ENCODE assay signal across 16 mouse cellular contexts in genomic region chr10:126920220-126920619, GRCm38 (mm10). TPM values are rescaled to one million over a fixed set of nuclear protein-coding genes. Genes with fewer than 3 reads are reported as not detected.
DNase-seq lines count a peak whose midpoint lies in the region; ATAC-seq and TF ChIP-seq lines count a peak whose summit lies in the region.
"Had no signal": no experiment of that assay in that cellular context is flagged by ENCODE, and none has a peak within 500 bp of the region (broad histone marks: within the 10 kb centered on the region; RNA-seq: fewer than 3 reads in every experiment).

No protein-coding gene starts in this region.

- TF ChIP-seq CTCF in intestine, postnatal 0 days (IDR thresholded peaks at IDR 0.05; ENCODE audit: low read depth), result peak; percentile 63
- peak; percentile 56 for TF ChIP-seq CTCF in lung, postnatal 0 days (IDR thresholded peaks at IDR 0.05)
- TF ChIP-seq CTCF in MEL (IDR thresholded peaks at IDR 0.05 in 2 of 3, conservative IDR thresholded peaks at IDR 0.05 in 1 of 3; ENCODE audit: control insufficient read depth in 1 of 3, insufficient read depth in 1 of 3, low read depth in 2 of 3, low read length in 3 of 3, poor library complexity in 1 of 3, severe bottlenecking in 1 of 3), result peak; percentile 24 to 43 (median 32); a peak in 5 of 6 replicates

- 0 out of 2 replicates have a peak, but pooled peaks cover 4% of the 10 kb centered on the region for H3K9me3 ChIP-seq in intestine, postnatal 0 days (ENCODE audit: control insufficient read depth)
- 0 out of 2 replicates have a peak, but pooled peaks cover 2% of the 10 kb centered on the region for H3K9me3 ChIP-seq in intestine, embryonic 15.5 days
- no peaks in the 10 kb centered on the region for H3K9me3 ChIP-seq in lung, postnatal 0 days (ENCODE audit: low read length)
- no peaks in the 10 kb centered on the region for H3K9me3 ChIP-seq in MEL (replicated peaks; ENCODE audit: insufficient read depth, low read length)

- H3K79me2 ChIP-seq in MEL (ENCODE audit: control insufficient read depth, insufficient read depth, low read length, poor library complexity), result no peaks in the 10 kb centered on the region

- TF ChIP-seq EP300 in lung, postnatal 0 days (IDR thresholded peaks at IDR 0.05), result no peak
- TF ChIP-seq EP300 in MEL (IDR thresholded peaks at IDR 0.05; ENCODE audit: low read depth in 1 of 2, low read length in 2 of 2), result no peak

- no peak overlapping the region for H3K27ac ChIP-seq in intestine, postnatal 0 days (ENCODE audit: low read depth, low read length)
- no peak overlapping the region for H3K27ac ChIP-seq in intestine, embryonic 15.5 days
- no peak overlapping the region for H3K27ac ChIP-seq in lung, postnatal 0 days (ENCODE audit: low read length)
- H3K27ac ChIP-seq in MEL (ENCODE audit: control insufficient read depth, low read depth, low read length), result no peak overlapping the region
- H3K27ac ChIP-seq: forebrain, embryonic 13.5 days; hindbrain, embryonic 14.5 days; limb, embryonic 12.5 days; stomach, embryonic 15.5 days had no signal

- H3K9ac ChIP-seq in intestine, postnatal 0 days (ENCODE audit: low read depth, low read length), result no peak overlapping the region
- H3K9ac ChIP-seq in intestine, embryonic 15.5 days, result no peak overlapping the region
- no peak overlapping the region for H3K9ac ChIP-seq in lung, postnatal 0 days (replicated peaks; ENCODE audit: low read depth)
- no peak overlapping the region for H3K9ac ChIP-seq in MEL (ENCODE audit: control insufficient read depth, low read depth, low read length, poor library complexity, severe bottlenecking)
- H3K9ac ChIP-seq: forebrain, embryonic 13.5 days; hindbrain, embryonic 14.5 days; limb, embryonic 12.5 days; stomach, embryonic 15.5 days had no signal

- H3K4me1 ChIP-seq in intestine, postnatal 0 days (replicated peaks; ENCODE audit: control insufficient read depth, insufficient read depth, low read length), result no peaks in the 10 kb centered on the region
- H3K4me1 ChIP-seq in intestine, embryonic 15.5 days (replicated peaks), result no peaks in the 10 kb centered on the region
- no peaks in the 10 kb centered on the region for H3K4me1 ChIP-seq in lung, postnatal 0 days (ENCODE audit: insufficient read depth, low read depth, low read length)
- H3K4me1 ChIP-seq in MEL (ENCODE audit: control insufficient read depth in 1 of 2, insufficient read depth in 2 of 2, low read length in 2 of 2), result no peaks in the 10 kb centered on the region
- H3K4me1 ChIP-seq: forebrain, embryonic 13.5 days; limb, embryonic 12.5 days; stomach, embryonic 15.5 days had no signal

- TF ChIP-seq RAD21 in MEL (IDR thresholded peaks at IDR 0.05; ENCODE audit: low read depth, low read length), result no peak

- H3K27me3 ChIP-seq in intestine, postnatal 0 days (replicated peaks; ENCODE audit: control insufficient read depth, insufficient read depth, low read length), result no peaks in the 10 kb centered on the region
- H3K27me3 ChIP-seq in intestine, embryonic 15.5 days (replicated peaks), result no peaks in the 10 kb centered on the region
- H3K27me3 ChIP-seq in lung, postnatal 0 days (replicated peaks; ENCODE audit: insufficient read depth, low read length), result no peaks in the 10 kb centered on the region
- no peaks in the 10 kb centered on the region for H3K27me3 ChIP-seq in MEL (ENCODE audit: control insufficient read depth in 1 of 2, insufficient read depth in 2 of 2, low read length in 2 of 2)
- H3K27me3 ChIP-seq: limb, embryonic 12.5 days; stomach, embryonic 15.5 days had no signal

- no peak for ATAC-seq in intestine, postnatal 0 days
- ATAC-seq in intestine, embryonic 15.5 days, result no peak
- ATAC-seq in lung, postnatal 0 days, result no peak
- 0 out of 2 replicates have a peak, but pooled peaks have one; percentile 18 for ATAC-seq in megakaryocyte-erythroid progenitor cell, adult 5-6 weeks (replicated peaks; ENCODE audit: low FRiP score, low TSS enrichment, poor library complexity, severe bottlenecking)

- H3K4me3 ChIP-seq in intestine, postnatal 0 days (ENCODE audit: low read depth, low read length), result no peak overlapping the region
- no peak overlapping the region for H3K4me3 ChIP-seq in intestine, embryonic 15.5 days (replicated peaks)
- H3K4me3 ChIP-seq in lung, postnatal 0 days (ENCODE audit: low read depth, low read length), result no peak overlapping the region
- no peak overlapping the region for H3K4me3 ChIP-seq in MEL (ENCODE audit: control insufficient read depth in 1 of 2, insufficient read depth in 1 of 2, low read depth in 2 of 2, low read length in 2 of 2)
- H3K4me3 ChIP-seq: forebrain, embryonic 13.5 days; limb, embryonic 12.5 days; stomach, embryonic 15.5 days had no signal

- no peak for TF ChIP-seq POLR2A in MEL (IDR thresholded peaks at IDR 0.05; ENCODE audit: control insufficient read depth in 1 of 2, insufficient read depth in 1 of 2, low read depth in 1 of 2, low read length in 2 of 2, poor library complexity in 1 of 2)

- 97% methylated on average over 3 of the region's 3 CpGs for WGBS in intestine, postnatal 0 days
- WGBS in intestine, embryonic 15.5 days, result 95% methylated on average over 3 of the region's 3 CpGs
- WGBS in lung, postnatal 0 days, result 97% methylated on average over 3 of the region's 3 CpGs

- no peak overlapping the region for H3K4me2 ChIP-seq in intestine, postnatal 0 days (replicated peaks; ENCODE audit: low read depth)
- no peak overlapping the region for H3K4me2 ChIP-seq in intestine, embryonic 15.5 days (replicated peaks)
- no peak overlapping the region for H3K4me2 ChIP-seq in lung, postnatal 0 days (replicated peaks; ENCODE audit: low read depth, low read length)
- H3K4me2 ChIP-seq: forebrain, embryonic 13.5 days; hindbrain, embryonic 14.5 days; limb, embryonic 12.5 days; stomach, embryonic 15.5 days had no signal

- no peak for DNase-seq in lung, postnatal 0 days (ENCODE audit: low spot score)
- no peak for DNase-seq in lung, postnatal 4 days
- DNase-seq in MEL (ENCODE audit: low read depth, low spot score), result peak; percentile 29
- no peak for DNase-seq in embryo, embryonic 10 days (ENCODE audit: low spot score)
- no peak for DNase-seq in T-cell, adult 2 months (ENCODE audit: low spot score)
- DNase-seq: cerebellum, adult 9-11 months; kidney, postnatal 10 days; lung, postnatal 14 days; right cerebral cortex, postnatal 14 days had no signal

- no peaks in the 10 kb centered on the region for H3K36me3 ChIP-seq in intestine, postnatal 0 days (ENCODE audit: control insufficient read depth, insufficient read depth)
- no peaks in the 10 kb centered on the region for H3K36me3 ChIP-seq in intestine, embryonic 15.5 days
- no peaks in the 10 kb centered on the region for H3K36me3 ChIP-seq in lung, postnatal 0 days (ENCODE audit: insufficient read depth, low read length)
- no peaks in the 10 kb centered on the region for H3K36me3 ChIP-seq in MEL (ENCODE audit: control insufficient read depth in 1 of 2, insufficient read depth in 2 of 2, low read length in 2 of 2)
- H3K36me3 ChIP-seq: limb, embryonic 12.5 days; stomach, embryonic 15.5 days had no signal

TF ChIP-seq in MEL, 35 proteins besides CTCF, POLR2A, EP300 and RAD21:
- no peak for TF ChIP-seq NRF1 (IDR thresholded peaks at IDR 0.05; ENCODE audit: insufficient read depth, low read depth, low read length, poor library complexity, severe bottlenecking)
- no peak for TF ChIP-seq BHLHE40 (IDR thresholded peaks at IDR 0.05; ENCODE audit: borderline replicate concordance, low read depth, low read length)
- no peak for TF ChIP-seq ELF1 (IDR thresholded peaks at IDR 0.05; ENCODE audit: low read depth, low read length)
- no peak for TF ChIP-seq MXI1 (IDR thresholded peaks at IDR 0.05; ENCODE audit: low read depth, low read length)
- no peak for TF ChIP-seq ZKSCAN1 (IDR thresholded peaks at IDR 0.05; ENCODE audit: low read depth, low read length)
- TF ChIP-seq CHD1 (IDR thresholded peaks at IDR 0.05; ENCODE audit: low read depth, low read length), result no peak
- TF ChIP-seq RCOR1 (IDR thresholded peaks at IDR 0.05; ENCODE audit: low read depth, low read length), result no peak
- no peak for TF ChIP-seq ETS1 (IDR thresholded peaks at IDR 0.05; ENCODE audit: low read depth, low read length)

RNA-seq across cellular contexts. Expression of gene Atp23, which starts 19.1 kb away (rescaled TPM):
- polyA plus RNA-seq in intestine, postnatal 0 days (2015; fragmentation: Nextera tagmentation; extraction: Ambion mirVana), result 7.7 and 8.0 TPM in 2 replicates
- polyA plus RNA-seq in intestine, embryonic 15.5 days (2015; fragmentation: Nextera tagmentation; extraction: Ambion mirVana), result 17.0 and 17.2 TPM in 2 replicates
- 6.7 and 7.4 TPM in 2 replicates for polyA plus RNA-seq in lung, postnatal 0 days (2015; fragmentation: Nextera tagmentation; extraction: Ambion mirVana)
- 23.0 and 23.9 TPM in 2 replicates for total RNA-seq in MEL (2012; rRNA removed)
- polyA plus RNA-seq in MEL (2012; ENCODE audit: insufficient read depth in 1 of 2, insufficient read length in 2 of 2, low read depth in 1 of 2, low replicate concordance in 2 of 2, missing spikeins in 1 of 2), result 10 to 100 TPM in 1 of 2 experiments, not detected in 1; 26.1 TPM
- total RNA-seq in megakaryocyte-erythroid progenitor cell, adult 5-6 weeks (2014; fragmentation: Nextera tagmentation), result 16.0 and 28.8 TPM in 2 replicates
- 5.8 and 16.2 TPM in 2 replicates for total RNA-seq in megakaryocyte-erythroid progenitor cell, adult 5-6 weeks (2017)

RNA-seq across cellular contexts. Expression of gene Ctdsp2, which starts 58.3 kb away (rescaled TPM):
- 43.1 and 46.7 TPM in 2 replicates for polyA plus RNA-seq in intestine, postnatal 0 days (2015; fragmentation: Nextera tagmentation; extraction: Ambion mirVana)
- 53.6 and 55.2 TPM in 2 replicates for polyA plus RNA-seq in intestine, embryonic 15.5 days (2015; fragmentation: Nextera tagmentation; extraction: Ambion mirVana)
- polyA plus RNA-seq in lung, postnatal 0 days (2015; fragmentation: Nextera tagmentation; extraction: Ambion mirVana), result 63.9 and 67.9 TPM in 2 replicates
- total RNA-seq in MEL (2012; rRNA removed), result 16.7 and 19.3 TPM in 2 replicates
- 10 to 100 TPM in 1 of 2 experiments, not detected in 1; 69.3 TPM for polyA plus RNA-seq in MEL (2012; ENCODE audit: insufficient read depth in 1 of 2, insufficient read length in 2 of 2, low read depth in 1 of 2, low replicate concordance in 2 of 2, missing spikeins in 1 of 2)
- total RNA-seq in megakaryocyte-erythroid progenitor cell, adult 5-6 weeks (2014; fragmentation: Nextera tagmentation), result 54.7 and 56.7 TPM in 2 replicates
- total RNA-seq in megakaryocyte-erythroid progenitor cell, adult 5-6 weeks (2017), result 18.3 and 24.7 TPM in 2 replicates
